ENCODE assay signal across 9 mouse cellular contexts in the genomic region with DNA sequence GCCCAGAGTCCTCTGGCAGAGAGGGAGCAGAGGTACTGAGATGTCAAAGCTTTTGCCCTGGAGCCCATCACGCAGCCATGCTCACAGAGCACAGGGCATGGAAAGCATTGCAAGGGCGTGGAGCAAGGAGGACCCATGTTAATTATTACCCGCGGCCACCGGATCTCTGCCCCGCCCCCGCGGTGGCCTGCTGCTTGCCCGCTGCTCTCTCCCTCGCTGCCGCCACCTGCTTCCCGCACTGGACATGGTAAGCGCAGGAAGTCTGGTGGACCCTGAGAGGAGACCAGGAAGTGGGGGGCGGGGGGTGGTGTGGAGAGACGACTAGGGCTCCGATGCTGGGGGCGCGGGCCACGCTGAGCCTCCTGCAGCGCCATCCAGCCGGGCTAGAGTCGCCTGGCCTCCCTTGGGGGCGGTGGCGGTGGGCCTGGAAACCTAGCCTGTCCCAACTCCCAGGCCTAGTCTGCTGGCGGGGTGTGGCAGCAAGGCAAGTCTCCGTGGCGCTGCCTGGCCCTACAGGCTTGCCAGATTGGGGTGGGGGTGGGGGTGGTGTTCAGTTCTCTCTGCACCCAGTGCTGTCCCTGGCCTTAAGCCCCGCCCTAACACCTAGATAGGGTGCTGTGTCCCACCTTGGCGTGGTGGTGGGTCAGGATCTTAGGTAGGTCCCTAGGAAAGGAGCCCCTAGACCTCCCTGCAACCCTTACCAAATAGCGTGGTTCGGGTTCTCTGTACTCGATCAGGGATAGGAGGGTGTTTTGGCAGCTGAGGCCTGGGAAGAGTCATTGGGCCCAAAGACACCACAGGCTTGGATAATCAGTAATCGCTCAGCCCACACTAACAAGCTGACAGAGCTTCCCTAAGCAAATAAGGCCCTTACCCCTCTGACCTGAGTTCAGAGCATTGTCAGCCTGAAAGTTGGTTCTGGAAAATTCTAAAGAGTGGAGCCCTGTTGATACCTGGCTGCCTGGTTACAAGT. TPM values are rescaled to one million over a fixed set of nuclear protein-coding genes. Genes with fewer than 3 reads are reported as not detected.
A peak's percentile ranks its signal among the peaks of the same experiment; 100 is the strongest.
DNase-seq lines count a peak whose midpoint lies in the region; TF ChIP-seq lines count a peak whose summit lies in the region.
"Had no signal": no experiment of that assay in that cellular context is flagged by ENCODE, and none has a peak within 500 bp of the region (broad histone marks: within the 10 kb centered on the region; RNA-seq: fewer than 3 reads in every experiment).

A gene (plus strand): TSS at position 162 of the 973 bp plus-strand sequence.

- TF ChIP-seq CTCF in olfactory bulb, adult 2 months (IDR thresholded peaks at IDR 0.05; ENCODE audit: insufficient read depth, low read depth, low read length), result no peak

- peaks cover 8% of the 10 kb centered on the region for H3K4me1 ChIP-seq in olfactory bulb, adult 2 months (ENCODE audit: control insufficient read depth, insufficient read depth, low read length)

- WGBS in olfactory bulb, adult 2 months, result 24% methylated on average over 33 of the region's 33 CpGs

- no peak for TF ChIP-seq POLR2A in olfactory bulb, adult 2 months (IDR thresholded peaks at IDR 0.05; ENCODE audit: insufficient read depth, low read depth, low read length)

- no peak for DNase-seq in layer of hippocampus, adult 8-10 months (ENCODE audit: low spot score in 2 of 2)
- no peak for DNase-seq in layer of hippocampus, adult 11-12 months (ENCODE audit: low spot score)
- peak; percentile 62 to 66 for DNase-seq in cerebellum, adult 18-20 months
- DNase-seq in forelimb bud, embryonic 11.5 days (ENCODE audit: low read depth, low spot score), result peak; percentile 59
- peak; percentile 96 for DNase-seq in kidney, adult 9 months
- peak; percentile 63 to 65 for DNase-seq in lung, adult 18-20 months
- DNase-seq in T-cell, adult 2 months (ENCODE audit: low spot score), result no peak

- no peak within 1 kb of the TSS for H3K27ac ChIP-seq in olfactory bulb, adult 2 months (ENCODE audit: insufficient read depth, low read depth, low read length)

- H3K4me3 ChIP-seq in olfactory bulb, adult 2 months (ENCODE audit: insufficient read depth, low read depth, low read length), result peak within 1 kb of the TSS; percentile 27
- H3K4me3 ChIP-seq: myocyte had no signal

RNA-seq across cellular contexts. Expression of the gene that starts here (rescaled TPM):
- 10 to 100 TPM; 12.6 to 14.3 (median 13.6) TPM for total RNA-seq in layer of hippocampus, adult 8-10 months (2022)
- polyA plus RNA-seq in olfactory bulb, adult 2 months (2012; ENCODE audit: insufficient read depth, insufficient read length, low replicate concordance, missing spikeins), result not detected in 2 replicates

Comparison
In these comparisons a context has a peak if more than half of its experiments do, and no peak if none do; other contexts are left out.
1. DNase-seq: peak in cerebellum, adult 18-20 months (2 of 2), forelimb bud, embryonic 11.5 days (single experiment), kidney, adult 9 months (single experiment) and lung, adult 18-20 months (2 of 2); none in layer of hippocampus, adult 8-10 months (0 of 2), layer of hippocampus, adult 11-12 months (single experiment) and T-cell, adult 2 months (single experiment).